Mouse (Mus musculus): ENCODE results near the gene Ift43. TPM values are rescaled to one million over a fixed set of nuclear protein-coding genes. Genes with fewer than 3 reads are reported as not detected.

Gene Ift43
- polyA plus RNA-seq, 1 experiment from 2014 or later: 93.8 TPM

DNA sequence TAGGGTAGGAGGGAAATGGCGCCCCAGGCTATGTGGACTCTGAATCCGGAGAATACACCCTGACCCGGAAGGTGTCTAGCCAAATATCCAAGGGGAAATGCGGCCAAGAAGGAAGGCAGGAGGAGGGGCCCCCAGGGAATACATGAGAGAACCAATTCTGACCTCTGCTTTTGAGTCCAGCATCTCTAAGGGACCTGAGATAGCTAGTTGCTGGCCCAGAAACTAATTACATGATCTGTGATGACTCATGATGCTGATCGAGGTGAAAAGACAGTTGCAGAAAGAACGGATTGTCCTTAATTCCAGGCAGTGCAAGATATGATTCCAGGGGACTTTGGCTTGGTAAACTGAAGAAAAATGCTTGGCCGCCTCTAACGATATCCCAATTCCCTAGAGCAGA is 25.4 kb upstream of the Ift43 start:
- WGBS: 88% methylated on average over 8 of the region's 8 CpGs
- no peak overlapping the region for H3K4me2 ChIP-seq
- no peak overlapping the region for H3K27ac ChIP-seq
- no peak overlapping the region for H3K4me3 ChIP-seq
- H3K9ac ChIP-seq: no peak overlapping the region
- peaks cover 39% of the 10 kb centered on the region for H3K36me3 ChIP-seq
- ATAC-seq (ENCODE audit: borderline replicate concordance, extremely low read depth, low FRiP score, low TSS enrichment): no peak
- no peaks in the 10 kb centered on the region for H3K4me1 ChIP-seq
- H3K9me3 ChIP-seq: no peaks in the 10 kb centered on the region
- no peaks in the 10 kb centered on the region for H3K27me3 ChIP-seq

- 84% methylated on average over 8 of the region's 8 CpGs for WGBS
- H3K36me3 ChIP-seq: peaks cover 41% of the 10 kb centered on the region
Measured at GRCm38 (mm10) chr12:86057516-86057915, 24.8 kb upstream of the Ift43 start.

GRCm38 (mm10) chr12:86059341-86059740 is 23.0 kb upstream of the Ift43 start:
- Histone ChIP-seq H3K36me3 (peaks cover 54% of the 10 kb centered on the region), H3K4me1 (no peaks in the 10 kb centered on the region), H3K4me2 (no peak overlapping the region), H3K27me3 (no peaks in the 10 kb centered on the region), H3K9me3 (no peaks in the 10 kb centered on the region), H3K4me3 (no peak overlapping the region), H3K9ac (no peak overlapping the region), H3K27ac (no peak overlapping the region)
- 33% methylated on average over 6 of the region's 6 CpGs for WGBS
- ATAC-seq (ENCODE audit: borderline replicate concordance, extremely low read depth, low FRiP score, low TSS enrichment): no peak

More at GRCm38 (mm10) chr12:86057516-86057915, 24.8 kb upstream of the Ift43 start:
- no peak overlapping the region for H3K4me3 ChIP-seq
- no peaks in the 10 kb centered on the region for H3K4me1 ChIP-seq
- H3K4me2 ChIP-seq: no peak overlapping the region
- H3K9me3 ChIP-seq: no peaks in the 10 kb centered on the region
- no peak overlapping the region for H3K27ac ChIP-seq
- H3K27me3 ChIP-seq: no peaks in the 10 kb centered on the region
- ATAC-seq (ENCODE audit: borderline replicate concordance, extremely low read depth, low FRiP score, low TSS enrichment): no peak
- H3K9ac ChIP-seq: no peak overlapping the region

- Histone ChIP-seq H3K9ac (no peak overlapping the region), H3K36me3 (peaks cover 45% of the 10 kb centered on the region), H3K27ac (no peak overlapping the region), H3K4me2 (no peak overlapping the region), H3K4me1 (0 out of 2 replicates have a peak, but pooled peaks cover 3% of the 10 kb centered on the region), H3K9me3 (no peaks in the 10 kb centered on the region), H3K27me3 (no peaks in the 10 kb centered on the region), H3K4me3 (no peak overlapping the region)
- ATAC-seq (ENCODE audit: borderline replicate concordance, extremely low read depth, low FRiP score, low TSS enrichment): no peak
Measured at GRCm38 (mm10) chr12:86064796-86065195, 17.5 kb upstream of the Ift43 start.

DNA sequence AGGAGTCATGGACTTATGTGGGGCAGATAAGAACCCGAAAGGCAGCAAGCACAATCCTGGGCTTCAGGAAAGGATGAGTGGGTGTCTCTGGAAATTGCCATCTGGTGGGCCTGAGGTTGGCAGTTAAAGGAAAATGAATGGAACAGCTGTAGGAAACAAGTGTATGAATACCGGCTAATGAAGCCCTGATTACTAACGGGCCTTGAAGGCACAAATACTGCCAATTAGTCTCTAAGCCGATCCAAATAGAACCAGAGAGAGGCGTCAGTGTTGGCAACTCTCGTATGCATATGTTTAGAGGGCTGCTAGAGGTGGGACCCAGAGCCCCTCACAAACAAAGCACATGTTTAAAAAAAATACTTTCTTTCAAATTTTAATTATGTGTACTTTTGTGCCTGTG is 10.9 kb upstream of the Ift43 start:
- no peak for ATAC-seq (ENCODE audit: borderline replicate concordance, extremely low read depth, low FRiP score, low TSS enrichment)
- 90% methylated on average over 6 of the region's 6 CpGs for WGBS

DNA sequence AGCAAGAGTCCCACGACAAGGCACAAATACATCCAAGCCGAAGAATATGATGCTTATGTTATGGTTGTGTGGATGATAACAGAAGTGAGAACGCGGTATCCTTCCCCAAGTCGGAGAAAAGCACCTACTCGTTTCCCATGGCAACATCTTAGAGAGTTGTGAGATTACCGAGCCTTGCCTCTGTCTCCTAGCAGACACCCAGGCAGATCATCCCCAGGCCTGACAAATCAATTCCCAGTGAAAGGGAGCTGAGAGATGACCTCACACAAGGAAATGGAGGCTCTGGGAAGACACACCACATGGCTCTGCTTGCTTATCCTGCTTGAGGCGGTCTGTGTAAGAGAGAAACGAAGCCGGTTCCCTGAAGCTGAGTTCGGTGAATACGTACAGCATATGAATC is 7.7 kb upstream of the Ift43 start:
- H3K36me3 ChIP-seq: no peaks in the 10 kb centered on the region
- no peak overlapping the region for H3K4me2 ChIP-seq
- H3K27ac ChIP-seq: no peak overlapping the region
- peaks cover 43% of the 10 kb centered on the region for H3K4me1 ChIP-seq
- no peak overlapping the region for H3K4me3 ChIP-seq
- WGBS: 72% methylated on average over 12 of the region's 12 CpGs
- H3K27me3 ChIP-seq: no peaks in the 10 kb centered on the region
- no peak overlapping the region for H3K9ac ChIP-seq
- no peak for ATAC-seq (ENCODE audit: borderline replicate concordance, extremely low read depth, low FRiP score, low TSS enrichment)
- no peaks in the 10 kb centered on the region for H3K9me3 ChIP-seq

More for the DNA sequence above, 10.9 kb upstream of the Ift43 start:
- peaks cover 10% of the 10 kb centered on the region; the same call in 1 of the 2 replicates for H3K36me3 ChIP-seq
- no peaks in the 10 kb centered on the region for H3K27me3 ChIP-seq
- no peak overlapping the region for H3K4me2 ChIP-seq
- no peaks in the 10 kb centered on the region for H3K9me3 ChIP-seq
- H3K4me3 ChIP-seq: no peak overlapping the region
- H3K4me1 ChIP-seq: peaks cover 26% of the 10 kb centered on the region; the same call in 1 of the 2 replicates
- no peak overlapping the region for H3K27ac ChIP-seq
- H3K9ac ChIP-seq: no peak overlapping the region

GRCm38 (mm10) chr12:86075358-86075757 is 7.0 kb upstream of the Ift43 start:
- Histone ChIP-seq H3K4me2 (peak overlapping the region; percentile 81), H3K4me3 (peak overlapping the region; percentile 49)

DNA sequence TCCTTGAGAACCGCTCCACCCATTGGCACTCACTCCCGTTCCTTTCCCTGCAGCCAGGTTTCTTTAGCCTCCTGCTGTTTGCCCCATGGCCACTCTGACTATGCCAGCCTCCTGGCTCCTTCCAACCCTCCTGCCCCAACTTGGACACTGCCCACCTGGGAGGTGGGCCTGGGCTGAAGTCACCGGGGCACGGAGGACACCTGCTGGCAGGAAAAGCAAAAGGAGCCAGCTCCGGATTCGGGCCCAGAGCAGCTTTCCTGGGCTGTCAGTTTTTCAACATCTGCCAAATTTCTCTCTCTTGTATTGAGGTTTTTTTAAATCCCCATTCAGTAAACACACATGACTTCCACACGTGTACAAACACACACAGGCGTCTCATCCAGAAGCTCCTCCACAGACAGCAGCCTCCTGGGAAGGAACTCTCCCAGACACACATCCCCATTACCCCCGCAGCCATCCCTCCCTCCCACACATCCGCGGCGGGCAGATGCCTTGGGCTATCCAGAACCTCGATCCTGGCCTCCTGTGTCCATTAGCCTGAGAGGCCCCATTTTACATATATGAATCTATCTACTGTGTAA is 5.9 kb upstream of the Ift43 start:
- H3K27ac ChIP-seq: no peak overlapping the region
- H3K4me2 ChIP-seq: peak overlapping the region; percentile 81
- 6% methylated on average over 13 of the region's 13 CpGs for WGBS
- H3K9me3 ChIP-seq: no peaks in the 10 kb centered on the region
- H3K27me3 ChIP-seq: no peaks in the 10 kb centered on the region
- H3K9ac ChIP-seq: peak overlapping the region; percentile 63; the same call in 1 of the 2 replicates
- no peaks in the 10 kb centered on the region for H3K36me3 ChIP-seq
- no peak for ATAC-seq (ENCODE audit: borderline replicate concordance, extremely low read depth, low FRiP score, low TSS enrichment)
- H3K4me1 ChIP-seq: peaks cover 43% of the 10 kb centered on the region
- peak overlapping the region; percentile 49 for H3K4me3 ChIP-seq

More at GRCm38 (mm10) chr12:86075358-86075757, 7.0 kb upstream of the Ift43 start:
- ATAC-seq (ENCODE audit: borderline replicate concordance, extremely low read depth, low FRiP score, low TSS enrichment): no peak
- Histone ChIP-seq H3K4me1 (peaks cover 43% of the 10 kb centered on the region), H3K27ac (no peak overlapping the region), H3K36me3 (no peaks in the 10 kb centered on the region), H3K27me3 (no peaks in the 10 kb centered on the region), H3K9ac (no peak overlapping the region), H3K9me3 (no peaks in the 10 kb centered on the region)
- WGBS: 81% methylated on average over 7 of the region's 7 CpGs

GRCm38 (mm10) chr12:86077322-86077721 is 5.0 kb upstream of the Ift43 start:
- Histone ChIP-seq H3K9ac (peak overlapping the region; percentile 63), H3K4me3 (peak overlapping the region; percentile 49), H3K9me3 (no peaks in the 10 kb centered on the region), H3K36me3 (no peaks in the 10 kb centered on the region), H3K27ac (peak overlapping the region; percentile 96), H3K4me1 (peaks cover 44% of the 10 kb centered on the region), H3K27me3 (no peaks in the 10 kb centered on the region), H3K4me2 (peak overlapping the region; percentile 81)
- WGBS: 25% methylated on average over 8 of the region's 8 CpGs
- ATAC-seq (ENCODE audit: borderline replicate concordance, extremely low read depth, low FRiP score, low TSS enrichment): no peak

GRCm38 (mm10) chr12:86077736-86078135 is 4.6 kb upstream of the Ift43 start:
- Histone ChIP-seq H3K4me3 (peak overlapping the region; percentile 49), H3K9me3 (no peaks in the 10 kb centered on the region), H3K27me3 (no peaks in the 10 kb centered on the region), H3K27ac (peak overlapping the region; percentile 96), H3K4me2 (peak overlapping the region; percentile 81), H3K36me3 (no peaks in the 10 kb centered on the region), H3K9ac (peak overlapping the region; percentile 63), H3K4me1 (peaks cover 41% of the 10 kb centered on the region)
- 20% methylated on average over 11 of the region's 11 CpGs for WGBS
- ATAC-seq (ENCODE audit: borderline replicate concordance, extremely low read depth, low FRiP score, low TSS enrichment): no peak

- Histone ChIP-seq H3K27ac (peak overlapping the region; percentile 96), H3K4me2 (peak overlapping the region; percentile 81), H3K4me1 (peaks cover 45% of the 10 kb centered on the region), H3K4me3 (peak overlapping the region; percentile 49), H3K36me3 (no peaks in the 10 kb centered on the region), H3K9me3 (no peaks in the 10 kb centered on the region), H3K9ac (peak overlapping the region; percentile 63), H3K27me3 (no peaks in the 10 kb centered on the region)
- ATAC-seq (ENCODE audit: borderline replicate concordance, extremely low read depth, low FRiP score, low TSS enrichment): 0 out of 2 replicates have a peak, but pooled peaks have one; percentile 20
- WGBS: 11% methylated on average over 9 of the region's 9 CpGs
Measured at GRCm38 (mm10) chr12:86078176-86078552, 4.2 kb upstream of the Ift43 start.

DNA sequence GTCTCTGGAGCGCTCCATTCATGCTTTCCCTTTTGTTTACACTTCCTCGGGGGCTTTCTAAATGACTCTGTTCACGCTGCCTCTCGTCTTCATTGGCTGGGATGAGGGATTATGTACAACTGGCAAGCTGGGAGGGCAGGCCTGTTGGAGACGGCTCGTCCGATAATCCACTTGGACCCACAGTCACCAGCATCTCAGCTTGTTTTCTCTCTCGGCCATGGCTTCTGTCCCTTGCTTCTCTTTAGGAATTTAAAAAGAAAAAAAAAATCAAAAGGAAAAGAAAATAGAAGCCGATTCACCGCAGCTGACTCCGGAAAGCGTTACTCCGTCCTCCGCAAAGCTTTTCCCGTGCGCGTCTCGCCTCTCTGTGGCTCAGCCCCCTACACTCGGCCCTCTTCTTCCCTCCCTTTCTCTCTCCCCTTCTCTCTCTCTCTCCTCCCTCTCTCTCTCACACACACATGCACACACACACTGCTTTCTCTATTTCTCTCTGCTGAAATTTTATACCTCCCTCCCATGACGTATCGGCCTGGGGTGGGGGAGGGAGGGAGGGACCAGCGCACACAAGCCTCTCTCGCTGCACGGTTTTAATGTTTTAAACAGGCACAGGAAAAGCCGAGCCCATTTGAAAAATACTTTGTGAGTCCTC is 3.7 kb upstream of the Ift43 start, which contains the start of gene Tgfb3:
Gene Tgfb3, minus strand, starts transcription at position 489 of the 649 bp plus-strand sequence.
- peak within 1 kb of the TSS; percentile 49 for H3K4me3 ChIP-seq
- no peaks in the 10 kb centered on the region for H3K27me3 ChIP-seq
- peak within 1 kb of the TSS; percentile 81 for H3K4me2 ChIP-seq
- H3K36me3 ChIP-seq: no peaks in the 10 kb centered on the region
- peak within 1 kb of the TSS; percentile 63 for H3K9ac ChIP-seq
- WGBS: 1% methylated on average over 25 of the region's 25 CpGs
- peaks cover 44% of the 10 kb centered on the region for H3K4me1 ChIP-seq
- peak; percentile 85 for ATAC-seq (ENCODE audit: borderline replicate concordance, extremely low read depth, low FRiP score, low TSS enrichment)
- peak within 1 kb of the TSS; percentile 96 for H3K27ac ChIP-seq
- no peaks in the 10 kb centered on the region for H3K9me3 ChIP-seq
